Mouse (Mus musculus): ENCODE measurements at regions not wholly inside any gene's neighbourhood (a gene's known extent, or its start where the extent isn't known, plus 50 kb on each side); places are given as distances from the start of the nearest gene placed in this dataset.
A peak's percentile ranks its signal among the peaks of the same experiment; 100 is the strongest.

DNA sequence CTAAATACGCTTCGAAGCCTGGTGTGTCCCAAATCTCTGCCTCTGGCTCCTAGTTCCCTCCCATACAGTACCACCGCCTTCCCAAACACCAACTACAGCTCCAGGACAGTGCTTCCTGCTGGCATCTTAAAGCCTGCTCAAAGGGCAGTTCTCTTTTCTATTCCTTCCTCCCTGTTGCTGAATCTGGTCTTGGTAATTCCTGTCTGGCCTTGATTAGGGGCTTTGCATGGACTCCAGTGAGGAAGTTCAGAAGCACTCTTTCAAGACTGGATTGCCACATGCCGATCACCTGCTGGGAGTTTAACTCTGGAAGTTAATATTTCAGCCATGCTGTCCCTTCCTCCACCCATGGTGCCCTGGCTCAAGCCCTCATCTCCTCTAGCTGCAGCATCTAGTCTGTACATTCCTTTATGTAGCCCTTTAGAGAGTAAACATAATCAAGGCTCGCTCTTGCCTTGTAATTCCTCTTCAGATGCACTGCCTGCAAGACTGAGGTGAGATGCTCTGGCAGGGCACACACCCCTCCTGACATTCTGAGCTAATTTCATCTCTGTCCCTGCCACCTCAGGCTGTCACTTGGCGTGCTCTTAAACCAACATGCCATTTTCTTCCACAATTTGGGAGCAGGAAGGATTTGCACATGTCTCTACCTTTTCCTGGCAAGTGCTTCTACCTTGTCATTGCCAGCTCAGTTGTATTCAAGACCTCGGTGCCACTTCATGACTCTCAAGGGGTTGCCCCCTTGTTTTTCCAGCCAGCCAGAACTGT, 148.8 kb upstream of the Bcl6 start:
- DNase-seq = peak; percentile 51

DNA sequence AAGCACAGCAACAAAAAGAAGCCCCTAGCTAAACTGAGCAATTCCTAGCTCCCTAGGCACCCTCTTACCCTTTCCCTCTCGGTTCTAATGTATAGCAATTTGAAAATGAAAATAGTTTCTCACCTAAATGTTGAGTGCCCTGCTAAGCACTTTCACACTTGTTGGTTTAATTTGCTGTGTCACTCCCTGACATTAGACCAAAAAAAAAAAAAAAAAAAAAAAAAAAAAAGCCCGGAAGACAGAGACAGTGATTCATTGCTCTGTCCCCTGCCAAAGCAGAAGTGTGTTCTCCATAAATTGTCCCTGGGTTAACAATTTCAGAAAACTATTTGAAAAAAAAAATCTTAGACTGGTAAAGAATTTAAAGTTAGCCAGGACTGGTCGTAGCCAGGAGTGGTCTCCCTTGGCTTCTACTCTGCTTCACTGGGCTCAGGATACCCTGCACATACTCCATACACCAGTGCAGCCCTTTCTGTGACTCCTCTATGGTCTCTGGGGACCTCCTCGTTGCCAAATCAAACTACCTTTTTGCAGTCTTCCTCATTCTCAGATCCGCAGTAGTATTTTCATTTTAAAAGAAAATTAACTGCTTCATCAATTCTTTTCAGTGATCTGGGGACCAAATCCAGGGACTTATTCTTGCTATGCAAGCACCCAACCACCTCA, 148.0 kb upstream of the Bcl6 start:
- DNase-seq = peak; percentile 29

DNA sequence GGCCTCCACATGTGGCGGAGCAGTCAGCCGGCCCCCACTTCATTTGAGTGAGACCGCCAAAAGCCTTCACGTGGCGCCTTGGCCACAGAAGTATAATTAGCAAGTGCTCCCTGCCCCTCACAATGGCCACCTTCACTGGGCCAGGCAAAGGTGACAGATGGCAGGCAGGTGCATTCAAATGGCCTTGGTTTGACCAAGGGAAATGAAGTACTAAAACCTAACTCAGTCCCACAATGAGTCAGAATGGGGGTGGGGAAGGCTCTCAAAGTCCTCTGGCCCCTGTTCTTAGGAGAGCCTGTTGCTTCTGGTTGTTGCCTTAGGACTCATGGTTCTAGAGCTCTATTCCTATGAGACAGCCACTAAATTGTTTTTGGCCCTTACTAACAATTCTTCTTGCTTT, 147.2 kb upstream of the Bcl6 start:
- peak; percentile 86 for DNase-seq

DNA sequence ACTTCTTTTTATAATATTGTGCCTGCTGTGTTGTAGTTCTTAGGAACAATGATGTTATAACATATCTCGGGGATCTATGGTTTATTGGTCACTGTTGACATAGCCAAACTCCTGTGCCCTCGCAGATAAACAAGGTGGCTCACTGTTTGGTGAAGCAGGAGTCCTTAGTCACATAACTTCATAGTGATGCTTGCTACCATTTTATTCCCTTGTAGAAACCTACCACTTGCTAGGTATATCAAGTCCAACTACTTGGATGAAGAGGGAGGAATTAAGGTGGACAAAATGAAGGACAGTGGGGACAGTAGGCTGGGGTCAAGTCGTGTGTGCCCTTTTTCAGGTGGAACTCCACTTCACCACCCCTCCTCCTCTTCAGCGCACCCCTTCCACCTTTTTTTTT, 146.7 kb upstream of the Bcl6 start:
- DNase-seq = peak; percentile 25

DNA sequence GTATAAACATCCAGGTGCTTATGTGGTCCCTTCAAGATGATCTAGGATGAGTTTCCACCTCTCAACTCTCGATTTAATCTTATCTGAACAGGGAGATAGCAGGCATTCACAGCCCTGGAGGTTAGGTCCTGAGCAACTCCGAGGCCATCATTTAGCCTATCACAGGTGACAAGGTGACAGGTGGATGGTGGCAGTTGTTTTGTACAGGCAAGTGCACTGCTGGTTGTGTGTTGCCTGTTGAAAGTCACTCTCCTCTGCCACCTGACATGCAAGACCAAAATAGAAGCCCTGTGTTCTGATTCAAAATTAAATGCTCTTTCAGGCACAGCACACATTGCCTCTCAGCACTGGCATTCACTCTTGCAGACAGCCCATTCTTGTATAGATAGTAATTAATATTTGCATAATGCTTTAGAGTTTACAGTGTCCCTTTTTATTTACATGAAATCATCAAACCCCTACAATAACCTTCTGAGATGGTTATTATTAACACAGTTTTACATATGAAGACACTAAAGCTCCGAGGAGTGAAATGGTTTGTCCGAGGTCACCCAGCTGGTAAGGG, 145.9 kb upstream of the Bcl6 start:
- DNase-seq = peak; percentile 25

DNA sequence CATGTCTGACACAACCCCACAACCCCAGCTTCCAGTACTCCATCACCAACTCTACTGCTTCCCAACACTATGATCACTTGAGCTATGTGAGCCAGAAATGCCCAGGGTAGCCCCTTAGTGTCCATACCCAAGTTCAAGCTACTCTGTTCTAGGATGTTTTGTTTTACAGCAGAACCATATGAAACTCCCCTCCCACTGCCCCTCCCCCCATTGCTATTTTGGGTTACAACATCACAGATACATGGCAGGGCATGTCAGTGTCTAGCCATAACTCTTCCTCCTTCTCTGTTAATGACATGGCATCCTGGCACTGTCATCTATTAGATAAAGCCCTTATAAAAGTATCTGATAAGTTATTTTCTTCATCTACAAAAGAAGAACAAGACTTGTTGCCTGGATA, 142.0 kb upstream of the Bcl6 start:
- no peak for DNase-seq

DNA sequence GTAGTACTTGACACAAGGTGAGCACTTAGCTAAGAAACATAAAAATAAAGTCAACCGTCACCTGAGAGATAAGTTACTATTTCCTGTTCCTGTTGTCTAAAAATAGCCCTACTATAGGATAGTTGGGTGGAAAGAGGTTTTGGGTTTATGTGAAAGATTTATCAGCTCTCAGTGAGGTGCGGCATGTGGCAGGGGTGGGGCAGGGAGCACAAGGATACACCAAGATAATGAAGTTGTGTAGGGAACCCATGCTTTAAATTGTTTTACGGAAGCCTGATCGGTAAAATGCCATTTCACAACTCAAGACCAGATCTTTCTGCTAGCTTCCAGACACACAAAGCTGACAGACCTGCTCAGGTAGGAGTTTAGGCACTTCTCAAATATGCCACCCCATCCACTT, 141.0 kb upstream of the Bcl6 start:
- no peak for DNase-seq

DNA sequence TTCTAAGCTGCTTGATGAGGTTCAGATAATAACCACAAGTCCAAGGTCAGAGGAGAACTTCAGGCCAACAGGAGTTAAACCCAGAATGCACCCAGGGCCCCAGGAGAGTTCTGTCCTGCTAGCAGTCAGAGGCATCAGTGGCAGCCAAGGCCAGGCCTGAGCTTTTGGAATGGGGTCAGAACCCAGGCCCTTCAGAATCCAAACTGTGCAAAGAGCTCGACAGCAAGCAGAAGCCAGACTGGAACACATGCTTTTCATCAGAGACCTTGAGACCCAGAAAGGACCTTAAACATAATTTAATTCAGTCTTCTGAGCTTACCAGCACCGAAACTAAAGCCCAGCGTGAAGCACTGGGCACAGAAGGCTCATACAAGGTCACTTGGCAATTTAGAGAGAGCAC, 139.9 kb upstream of the Bcl6 start:
- DNase-seq = no peak

DNA sequence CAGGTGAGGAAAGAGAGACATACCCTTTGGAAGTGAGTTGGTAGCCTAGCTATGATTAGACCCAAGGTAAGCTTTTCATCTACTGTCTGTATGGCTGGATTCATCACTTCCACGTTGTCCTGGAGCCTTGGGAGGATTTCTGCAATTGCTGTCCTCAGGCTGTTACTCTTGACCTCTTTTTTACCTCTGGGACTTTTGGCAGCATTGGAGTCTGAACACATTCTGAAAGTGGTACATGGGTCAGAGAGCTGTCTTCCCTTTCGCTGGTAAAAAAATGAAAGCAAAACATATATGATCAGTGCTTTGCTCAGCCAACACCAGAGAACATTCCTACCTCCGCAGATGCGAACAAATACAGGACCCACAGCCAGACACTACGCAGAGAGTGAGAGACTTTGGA, 136.1 kb upstream of the Bcl6 start:
- DNase-seq = no peak

DNA sequence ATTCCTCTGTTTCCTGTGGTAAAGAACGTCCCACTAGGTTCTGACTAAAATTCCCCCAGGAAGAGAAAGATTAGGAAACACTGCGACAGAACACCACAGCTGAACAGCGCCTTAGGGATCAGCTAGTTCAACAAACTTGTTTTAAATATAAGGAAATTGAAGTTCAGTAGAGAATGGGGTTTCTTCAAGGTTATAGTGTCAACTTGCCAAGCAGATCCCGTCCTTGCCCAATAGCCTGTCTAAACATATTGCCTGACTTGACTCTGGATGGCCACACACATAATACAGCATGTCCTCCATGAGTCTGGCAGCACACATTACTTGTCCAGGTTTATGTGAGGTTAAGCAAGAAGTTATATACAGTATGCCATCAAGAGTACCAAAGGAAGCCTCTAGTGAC, 135.4 kb upstream of the Bcl6 start:
- no peak for DNase-seq

DNA sequence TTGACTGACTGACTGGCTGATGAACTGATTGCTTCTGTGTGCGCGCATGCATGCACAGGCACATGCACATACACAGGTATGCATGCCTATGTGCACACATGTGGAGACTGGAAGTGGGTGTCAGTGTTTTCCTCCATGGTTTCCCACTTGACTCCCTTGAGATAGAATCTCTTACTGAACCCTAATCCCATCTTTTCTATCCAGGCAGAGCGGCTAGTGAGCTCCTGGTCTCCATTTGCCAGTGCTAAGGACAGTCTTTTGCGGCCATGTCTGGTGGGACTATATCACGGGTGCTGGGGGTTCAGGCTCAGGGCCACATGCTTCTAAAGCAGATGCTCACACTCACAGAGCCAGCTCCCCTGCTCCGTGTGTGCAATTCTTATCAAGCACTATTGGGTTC, 133.0 kb upstream of the Bcl6 start:
- no peak for DNase-seq

DNA sequence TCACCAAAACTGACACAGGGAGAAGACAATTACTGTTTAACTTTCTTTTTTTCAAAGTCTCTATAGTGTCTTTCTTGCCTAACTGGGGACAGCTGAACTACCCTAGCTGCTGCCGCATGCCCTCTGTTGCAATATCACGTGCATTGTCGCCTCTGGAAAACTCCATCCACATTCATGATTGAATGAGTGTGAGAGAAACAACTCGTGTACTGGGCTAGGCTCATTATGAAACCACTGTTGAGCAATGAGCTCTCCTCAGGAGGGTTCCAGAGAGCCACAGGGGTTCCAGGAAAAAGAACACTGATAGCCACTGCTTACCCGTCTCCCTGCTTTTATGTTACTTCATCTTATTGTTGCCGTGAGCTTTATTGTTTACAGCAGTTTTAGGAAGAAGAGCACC, 132.2 kb upstream of the Bcl6 start:
- no peak for DNase-seq

DNA sequence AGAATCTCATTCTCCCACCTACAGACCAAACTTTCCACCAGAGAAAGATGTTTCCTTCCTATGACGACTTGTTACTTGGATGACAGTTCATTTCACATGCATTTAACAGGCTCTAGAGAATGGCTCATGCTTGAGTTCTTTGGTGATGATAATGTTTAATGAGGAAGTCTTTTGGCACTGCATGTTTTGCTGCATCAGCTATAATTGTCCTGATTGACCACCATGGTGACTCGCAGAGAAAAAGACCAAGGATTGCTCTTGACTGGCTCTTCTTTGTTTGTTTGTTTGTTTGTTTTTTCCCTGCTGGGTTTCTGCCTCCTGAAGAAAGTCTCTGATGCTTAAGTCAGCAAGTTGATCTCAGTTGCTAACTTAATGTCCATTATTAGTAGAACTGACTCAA, 129.8 kb upstream of the Bcl6 start:
- no peak for DNase-seq

DNA sequence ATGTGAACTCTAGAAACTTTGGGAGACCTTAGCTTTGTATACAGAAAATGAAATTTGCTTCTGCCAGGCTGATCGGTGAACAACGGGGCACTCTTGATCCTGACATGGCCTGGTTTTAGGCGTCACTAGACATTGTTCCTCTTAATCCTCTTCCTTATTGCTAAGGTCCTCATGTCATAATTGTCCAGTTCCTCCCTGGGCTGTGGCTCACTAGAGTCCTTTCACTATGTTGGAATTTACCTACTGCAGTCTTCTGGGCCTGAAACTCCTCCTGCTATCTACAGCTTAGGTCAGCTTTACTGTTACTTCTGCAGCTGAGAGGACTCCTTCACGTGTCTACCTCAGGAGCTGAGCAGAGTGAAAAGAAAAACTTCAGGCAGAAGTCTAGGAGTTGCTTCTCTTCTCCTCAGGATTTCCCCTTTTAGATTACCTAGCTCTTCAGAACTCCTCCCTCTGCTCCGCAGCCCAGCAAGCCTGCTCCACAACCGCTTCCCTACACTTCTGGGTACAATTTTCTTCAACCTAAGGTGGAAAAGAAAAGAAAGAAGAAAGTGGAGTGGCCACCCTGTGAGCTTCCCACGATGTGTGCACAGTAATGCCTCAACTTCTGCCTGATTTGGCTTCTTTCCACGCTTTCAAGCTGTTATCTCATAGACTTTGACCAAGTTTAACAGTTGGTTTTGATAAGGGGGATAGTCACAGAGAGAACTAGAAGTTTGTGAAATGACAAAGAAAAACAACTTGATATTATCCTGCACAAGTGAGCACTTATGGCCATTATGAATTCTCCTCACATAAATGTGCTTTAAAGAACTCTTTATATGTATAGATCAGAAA, 114.4 kb upstream of the Bcl6 start:
- no peak for DNase-seq

DNA sequence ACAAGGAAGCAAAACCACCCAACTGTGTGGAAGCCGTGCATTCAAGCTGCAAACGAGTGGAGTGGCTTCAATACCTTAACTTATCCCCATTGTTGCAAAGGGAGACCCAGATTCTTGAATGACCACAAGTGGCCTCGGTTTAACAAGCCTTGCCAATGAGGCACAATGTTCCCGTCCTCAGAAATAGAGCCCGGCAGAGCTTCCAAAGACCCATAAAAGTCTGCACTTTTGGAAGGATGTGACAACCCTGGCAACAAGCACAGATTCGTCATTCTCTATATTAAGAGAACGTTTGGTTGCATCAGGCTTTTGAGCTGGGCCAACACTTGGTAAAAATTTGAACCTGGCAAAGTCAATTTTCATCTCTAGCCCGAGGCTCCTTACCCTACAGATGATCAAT, 108.9 kb upstream of the Bcl6 start:
- DNase-seq = no peak

DNA sequence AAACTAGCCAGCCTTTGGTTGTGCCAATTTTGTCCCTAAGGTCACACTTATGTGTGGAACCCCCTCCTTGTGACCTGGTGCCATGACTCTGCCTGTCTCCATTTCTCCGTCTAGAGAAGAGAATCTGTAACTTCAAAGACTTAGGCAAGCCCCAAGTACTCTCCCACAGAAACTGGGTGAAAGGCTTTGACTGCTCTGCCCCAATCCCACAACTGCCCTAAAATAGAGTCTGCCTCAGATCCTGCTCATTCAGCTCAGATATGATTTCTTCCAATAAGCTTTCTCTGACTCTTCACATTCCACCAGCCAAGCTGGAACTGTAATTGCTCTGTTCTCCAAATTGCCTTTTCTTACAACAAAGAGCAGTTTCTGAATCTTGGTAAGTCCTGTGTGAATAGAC, 107.4 kb upstream of the Bcl6 start:
- DNase-seq = no peak

DNA sequence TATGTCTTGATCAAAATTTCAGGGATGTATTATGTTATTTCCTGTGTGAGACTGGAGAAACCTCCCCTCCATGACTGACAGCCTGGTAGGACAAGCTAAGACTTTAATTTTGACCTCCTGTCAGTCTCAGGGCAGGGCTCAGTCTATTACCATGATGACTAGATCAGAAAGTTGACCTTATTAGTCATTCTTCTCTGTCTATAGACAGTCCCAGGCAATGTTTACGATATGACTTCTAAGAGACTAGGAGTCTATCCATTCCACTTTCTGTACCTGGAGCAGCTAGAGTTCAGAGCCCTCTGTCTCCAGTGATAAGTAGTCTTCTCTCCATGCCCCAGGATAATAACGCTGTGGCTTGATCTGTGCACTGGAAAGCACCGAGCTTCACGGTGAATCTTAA, 107.0 kb upstream of the Bcl6 start:
- no peak for DNase-seq

DNA sequence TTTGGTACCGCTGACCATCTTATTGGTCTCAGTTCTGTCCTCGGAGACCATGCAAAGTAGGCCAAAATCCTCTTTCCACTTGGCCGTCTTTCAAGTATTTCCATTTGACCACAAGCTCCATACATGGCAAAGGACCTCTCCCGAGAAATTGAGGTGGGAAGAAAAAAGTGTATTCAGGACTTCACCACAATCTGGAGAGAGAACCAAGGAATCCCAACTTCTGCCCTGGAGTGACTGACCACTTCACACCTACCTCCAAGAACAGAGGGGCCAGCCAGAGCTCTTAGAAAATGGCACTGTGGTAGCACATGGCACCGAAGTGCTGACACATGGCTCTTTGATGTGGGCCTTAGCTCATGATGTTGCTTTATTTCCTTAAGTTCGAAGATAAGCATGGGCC, 105.9 kb upstream of the Bcl6 start:
- no peak for DNase-seq

DNA sequence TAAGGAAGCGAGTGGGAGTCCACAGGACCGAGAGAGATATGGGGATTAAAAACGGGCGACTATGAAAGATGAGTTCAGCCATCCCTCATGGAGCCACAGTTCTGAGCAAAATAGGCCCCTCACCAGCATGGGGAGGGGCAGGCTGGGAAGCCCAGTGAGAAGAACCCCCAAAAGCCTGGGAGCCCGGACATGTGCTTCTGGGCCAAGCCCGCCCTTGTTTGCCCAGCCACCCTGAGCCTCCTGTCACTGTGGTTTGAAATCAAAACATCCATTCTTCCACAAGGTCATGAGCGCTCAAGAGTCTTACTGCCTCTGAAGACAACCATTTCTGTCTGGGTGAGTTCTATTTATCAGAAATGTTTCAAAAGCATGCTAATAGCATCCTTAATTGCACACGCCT, 105.0 kb upstream of the Bcl6 start:
- no peak for DNase-seq

DNA sequence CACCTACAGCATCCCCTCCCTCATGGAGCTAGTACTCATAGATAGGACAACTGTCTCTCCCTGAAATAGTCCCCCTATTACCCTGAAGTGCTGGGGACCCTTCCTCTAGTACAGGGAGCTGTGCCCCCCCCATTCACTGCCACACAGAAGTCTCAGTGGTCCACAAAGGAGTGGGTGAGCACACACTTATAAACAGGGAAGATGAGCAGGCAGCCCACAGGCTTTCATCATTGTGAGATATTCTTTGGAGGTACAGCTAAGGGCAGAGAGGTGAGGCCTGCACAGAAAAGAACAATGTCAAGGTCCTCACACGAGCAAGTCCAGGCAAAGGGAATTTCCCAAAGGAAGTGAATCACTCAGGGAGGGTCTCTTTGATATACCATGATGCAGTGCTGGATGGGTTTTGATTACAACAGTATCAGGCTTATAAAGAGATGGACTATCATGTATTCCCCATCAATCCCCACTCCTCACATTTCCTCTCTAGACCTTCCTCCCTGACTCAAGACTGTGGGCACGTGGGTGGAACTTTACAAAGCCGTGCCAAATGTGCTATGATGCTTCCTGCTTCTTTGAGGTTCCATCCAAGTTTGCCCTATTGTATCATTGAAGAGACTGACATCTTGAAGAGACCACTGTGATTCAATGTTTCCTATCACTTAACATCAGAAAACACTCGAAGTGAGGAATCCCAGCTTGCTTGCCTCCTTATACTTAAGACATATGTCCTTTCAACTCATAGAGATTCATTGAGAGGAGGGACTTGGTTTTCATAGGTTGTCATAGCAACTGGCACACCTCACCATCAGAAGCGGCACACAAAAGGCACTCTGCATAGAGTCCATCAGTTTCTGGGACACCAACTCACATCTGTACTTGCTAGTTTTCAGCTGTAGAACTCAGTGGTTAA, 104.2 kb upstream of the Bcl6 start:
- DNase-seq = no peak

DNA sequence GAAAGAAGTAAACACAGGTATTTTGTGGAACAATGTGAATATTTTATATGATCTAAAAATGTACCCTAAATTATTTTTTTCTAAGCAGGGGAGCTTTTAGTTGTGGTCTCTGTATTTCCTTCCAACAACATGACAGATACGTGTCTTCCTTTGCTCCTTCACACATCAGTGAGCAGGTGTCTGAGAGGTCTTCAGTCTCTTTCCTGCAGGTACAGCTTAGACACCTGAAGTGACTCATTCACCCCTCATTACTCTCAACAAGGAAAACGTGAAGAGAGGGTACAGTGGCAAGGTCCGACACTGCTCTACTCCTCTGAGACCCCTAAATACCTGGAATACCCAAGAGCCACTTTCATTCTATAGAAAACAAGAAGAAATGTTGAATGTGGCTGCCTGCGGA, 103.5 kb upstream of the Bcl6 start:
- no peak for DNase-seq

DNA sequence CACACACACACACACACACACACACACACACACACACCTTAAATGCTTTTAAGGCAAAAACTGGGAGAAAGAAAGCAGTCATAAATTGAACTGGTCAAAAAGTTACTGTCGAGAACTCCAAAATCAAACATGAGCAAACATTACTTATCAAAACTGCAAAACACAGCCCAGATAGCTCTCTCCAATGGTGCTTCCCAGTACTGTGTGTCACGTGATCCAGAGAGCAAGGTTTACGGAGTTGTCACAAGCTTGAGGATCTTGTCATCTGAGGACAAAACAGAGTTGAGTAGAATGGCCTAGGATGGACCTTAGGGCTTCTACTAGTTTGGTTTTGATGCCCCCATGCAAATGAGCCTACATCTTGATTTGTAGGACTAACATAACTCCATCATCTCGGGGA, 102.3 kb upstream of the Bcl6 start:
- DNase-seq = no peak

Measured in cerebellum, adult 9-10 months (tissue).